Mouse (Mus musculus) liver, embryonic 14.5 days (tissue): ENCODE measurements at regions not wholly inside any gene's neighbourhood (a gene's known extent, or its start where the extent isn't known, plus 50 kb on each side); places are given as distances from the start of the nearest gene placed in this dataset.

Experiments
- ATAC-seq: fragments of 200-750 bp; cut with Nextera tagmentation; 2 replicates; pipeline ENCODE4 v1.8.0; 2017; ENCODE audit warnings: moderate number of reproducible peaks, mild to moderate bottlenecking, moderate library complexity; ENCODE audit not compliant: insufficient read depth
- DNase-seq, 3 experiments: peaks; one replicate each; pipeline ENCODE4 v3.0.0-alpha.2; 2012 to 2013; ENCODE audit warnings: low read depth in 3 of 3, low spot score in 3 of 3
- H3K27ac ChIP-seq: fragments of 300-500 bp; sonication (generic); 2 replicates; pipeline ENCODE4 v1.5.1; 2014; ENCODE audit warnings: moderate library complexity, mild to moderate bottlenecking, control low read depth, inconsistent platforms
- H3K27me3 ChIP-seq: fragments of 300-500 bp; sonication (generic); 2 replicates; pipeline ENCODE4 v1.6.1; 2014; ENCODE audit warnings: mild to moderate bottlenecking, low read length, moderate library complexity; ENCODE audit not compliant: control insufficient read depth, insufficient read depth
- H3K36me3 ChIP-seq: fragments of 300-500 bp; sonication (generic); replicated peaks from 2 replicates; pipeline ENCODE4 v1.6.1; 2014; ENCODE audit warnings: low read depth; ENCODE audit not compliant: control insufficient read depth, insufficient read depth
- H3K4me1 ChIP-seq, 2 experiments: fragments of 200-500 bp in 1 of 2; fragments of 300-500 bp in 1 of 2; sonication (generic) in 1 of 2; replicated peaks; 2 replicates each; pipeline ENCODE4 v1.6.1; 2012 to 2014; ENCODE audit warnings: antibody characterized with exemption in 1 of 2, inconsistent platforms in 1 of 2, low read length in 1 of 2; ENCODE audit not compliant: control insufficient read depth in 2 of 2, insufficient read depth in 2 of 2
- H3K4me2 ChIP-seq: fragments of 300-500 bp; sonication (generic); 2 replicates; pipeline ENCODE4 v1.6.1; 2014; ENCODE audit warnings: low read depth, mild to moderate bottlenecking, control low read depth, moderate library complexity
- H3K4me3 ChIP-seq, 2 experiments: fragments of 200-500 bp in 1 of 2; fragments of 300-500 bp in 1 of 2; sonication (generic) in 1 of 2; 2 replicates each; pipeline ENCODE4 v1.5.1; 2012 to 2014; ENCODE audit warnings: low read depth in 2 of 2, low read length in 2 of 2, mild to moderate bottlenecking in 2 of 2, control low read depth in 1 of 2, inconsistent platforms in 1 of 2, moderate library complexity in 1 of 2; ENCODE audit not compliant: insufficient read depth in 1 of 2
- H3K9ac ChIP-seq: fragments of 300-500 bp; sonication (generic); replicated peaks from 2 replicates; pipeline ENCODE4 v1.6.1; 2014; ENCODE audit warnings: mild to moderate bottlenecking, control low read depth, moderate library complexity
- H3K9me3 ChIP-seq: fragments of 300-500 bp; sonication (generic); 2 replicates; pipeline ENCODE4 v1.6.1; 2016; ENCODE audit warnings: low read length, mixed read lengths; ENCODE audit not compliant: control insufficient read depth
- CTCF ChIP-seq: IDR thresholded peaks from 2 replicates; pipeline ENCODE4 v1.5.1; 2016; ENCODE audit warnings: antibody characterized with exemption, low read depth, control low read depth
- EP300 ChIP-seq: IDR thresholded peaks from 2 replicates; pipeline ENCODE4 v1.6.1; 2016; ENCODE audit warnings: antibody characterized with exemption, low read depth
- WGBS: fragments of 180-500 bp; shearing (Covaris S2); extraction: QIAGEN DNeasy Blood & Tissue Kit; methylation state at CpG from one replicate; pipeline ENCODE4 v1.1.7; 2014; ENCODE audit not compliant: insufficient replicate concordance; 5-methylcytosine and 5-hydroxymethylcytosine counted together

- Histone ChIP-seq H3K4me1 (no peaks in the 10 kb centered on the region), H3K9ac (no peak overlapping the region), H3K4me3 (no peak overlapping the region), H3K4me2 (no peak overlapping the region), H3K36me3 (no peaks in the 10 kb centered on the region), H3K9me3 (no peaks in the 10 kb centered on the region; the same call in 1 of the 2 replicates), H3K27ac (no peak overlapping the region), H3K27me3 (no peaks in the 10 kb centered on the region)
- DNase-seq (no peak), ATAC-seq (no peak)
- no peak for TF ChIP-seq CTCF
- TF ChIP-seq EP300: no peak
- 72% methylated on average over 11 of the region's 11 CpGs for WGBS
These were observed 80.8 kb downstream of the Plekhb2 start for GRCm38 (mm10) chr1:34930571-34930970.

GRCm38 (mm10) chr1:34943196-34943595, 93.4 kb downstream of the Plekhb2 start:
- H3K4me1 ChIP-seq: no peaks in the 10 kb centered on the region
- H3K27me3 ChIP-seq: no peaks in the 10 kb centered on the region
- WGBS: 36% methylated on average over 1 of the region's 1 CpGs
- no peak overlapping the region for H3K27ac ChIP-seq
- no peak overlapping the region for H3K9ac ChIP-seq
- no peak overlapping the region for H3K4me3 ChIP-seq
- H3K4me2 ChIP-seq: no peak overlapping the region
- no peaks in the 10 kb centered on the region for H3K9me3 ChIP-seq
- no peak for DNase-seq
- ATAC-seq: no peak
- TF ChIP-seq EP300 (no peak), CTCF (no peak)
- no peaks in the 10 kb centered on the region for H3K36me3 ChIP-seq

- Histone ChIP-seq H3K9ac (no peak overlapping the region), H3K4me1 (no peaks in the 10 kb centered on the region), H3K27ac (no peak overlapping the region), H3K4me2 (no peak overlapping the region), H3K9me3 (no peaks in the 10 kb centered on the region), H3K27me3 (no peaks in the 10 kb centered on the region), H3K36me3 (no peaks in the 10 kb centered on the region), H3K4me3 (no peak overlapping the region)
- 55% methylated on average over 19 of the region's 19 CpGs for WGBS
- DNase-seq (no peak), ATAC-seq (no peak)
- no peak for TF ChIP-seq EP300
- TF ChIP-seq CTCF: no peak
These were observed 112.1 kb downstream of the Plekhb2 start for GRCm38 (mm10) chr1:34961633-34962507.

- H3K4me3 ChIP-seq: no peak overlapping the region
- ATAC-seq (no peak), DNase-seq (no peak)
- 63% methylated on average over 6 of the region's 6 CpGs for WGBS
- TF ChIP-seq CTCF: no peak
- no peak for TF ChIP-seq EP300
- H3K27ac ChIP-seq: no peak overlapping the region
- H3K27me3 ChIP-seq: no peaks in the 10 kb centered on the region
- no peaks in the 10 kb centered on the region for H3K9me3 ChIP-seq
- no peaks in the 10 kb centered on the region for H3K36me3 ChIP-seq
- H3K4me2 ChIP-seq: no peak overlapping the region
- no peaks in the 10 kb centered on the region for H3K4me1 ChIP-seq
- H3K9ac ChIP-seq: no peak overlapping the region
These were observed 112.7 kb downstream of the Plekhb2 start for GRCm38 (mm10) chr1:34962508-34962885.

- H3K4me1 ChIP-seq: no peaks in the 10 kb centered on the region
- 0 out of 2 replicates have a peak, but pooled peaks cover 2% of the 10 kb centered on the region for H3K9me3 ChIP-seq
- ATAC-seq: no peak
- no peak overlapping the region for H3K4me3 ChIP-seq
- no peaks in the 10 kb centered on the region for H3K36me3 ChIP-seq
- H3K27me3 ChIP-seq: no peaks in the 10 kb centered on the region
- H3K4me2 ChIP-seq: no peak overlapping the region
- no peak overlapping the region for H3K27ac ChIP-seq
- TF ChIP-seq EP300 (no peak), CTCF (no peak)
- H3K9ac ChIP-seq: no peak overlapping the region
- DNase-seq: no peak
- WGBS: 62% methylated on average over 6 of the region's 6 CpGs
These were observed 125.0 kb downstream of the Plekhb2 start for GRCm38 (mm10) chr1:34974801-34975200.
